Mouse (Mus musculus) myocyte (in vitro differentiated cells): ENCODE results near the gene Ubr7.

Experiments
- CEBPB ChIP-seq: IDR thresholded peaks from 2 replicates; pipeline ENCODE4 v1.6.1; 2011; ENCODE audit warnings: mild to moderate bottlenecking, moderate library complexity; ENCODE audit not compliant: poor library complexity, insufficient read depth, severe bottlenecking
- E2F4 ChIP-seq: IDR thresholded peaks from one replicate; pipeline ENCODE4 v1.6.1; 2011; ENCODE audit warnings: mild to moderate bottlenecking, control low read depth, moderate library complexity; ENCODE audit not compliant: insufficient read depth
- MAX ChIP-seq: IDR thresholded peaks from one replicate; pipeline ENCODE4 v1.6.1; 2011; ENCODE audit warnings: low read depth, mild to moderate bottlenecking, control low read depth
- MYOD1 ChIP-seq, 3 experiments: IDR thresholded peaks; one replicate each; pipeline ENCODE4 v1.6.1; 2011; ENCODE audit warnings: control low read depth in 2 of 3, low read depth in 2 of 3, mild to moderate bottlenecking in 2 of 3, moderate library complexity in 1 of 3; ENCODE audit not compliant: insufficient read length in 2 of 3, control insufficient read depth in 1 of 3
- MYOG ChIP-seq, 3 experiments: IDR thresholded peaks; one replicate each; pipeline ENCODE4 v1.6.1; 2011; ENCODE audit warnings: control low read depth in 2 of 3, low read depth in 2 of 3, mild to moderate bottlenecking in 2 of 3; ENCODE audit not compliant: insufficient read length in 2 of 3, control insufficient read depth in 1 of 3, insufficient read depth in 1 of 3
- POLR2A ChIP-seq: IDR thresholded peaks from one replicate; pipeline ENCODE4 v1.6.1; 2011; ENCODE audit warnings: low read depth, mild to moderate bottlenecking, control low read depth, moderate library complexity; ENCODE audit not compliant: insufficient read length
- POLR2AphosphoS2 ChIP-seq: IDR thresholded peaks from one replicate; pipeline ENCODE4 v1.6.1; 2011; ENCODE audit warnings: low read depth, control low read depth; ENCODE audit not compliant: insufficient read length
- REST ChIP-seq: IDR thresholded peaks from one replicate; pipeline ENCODE4 v1.6.1; 2011; ENCODE audit warnings: mild to moderate bottlenecking, control low read depth, moderate library complexity; ENCODE audit not compliant: insufficient read depth, insufficient read length
- SRF ChIP-seq: IDR thresholded peaks from one replicate; pipeline ENCODE4 v1.6.1; 2011; ENCODE audit warnings: low read depth; ENCODE audit not compliant: control insufficient read depth, insufficient read length
- TCF12 ChIP-seq: IDR thresholded peaks from one replicate; pipeline ENCODE4 v1.6.1; 2011; ENCODE audit warnings: mild to moderate bottlenecking, control low read depth; ENCODE audit not compliant: poor library complexity, insufficient read depth, severe bottlenecking
- TCF3 ChIP-seq: IDR thresholded peaks from one replicate; pipeline ENCODE4 v1.6.1; 2011; ENCODE audit warnings: low read depth, control low read depth; ENCODE audit not compliant: insufficient read length
- USF1 ChIP-seq: IDR thresholded peaks from one replicate; pipeline ENCODE4 v1.6.1; 2011; ENCODE audit warnings: low read depth, mild to moderate bottlenecking, control low read depth, moderate library complexity

DNA sequence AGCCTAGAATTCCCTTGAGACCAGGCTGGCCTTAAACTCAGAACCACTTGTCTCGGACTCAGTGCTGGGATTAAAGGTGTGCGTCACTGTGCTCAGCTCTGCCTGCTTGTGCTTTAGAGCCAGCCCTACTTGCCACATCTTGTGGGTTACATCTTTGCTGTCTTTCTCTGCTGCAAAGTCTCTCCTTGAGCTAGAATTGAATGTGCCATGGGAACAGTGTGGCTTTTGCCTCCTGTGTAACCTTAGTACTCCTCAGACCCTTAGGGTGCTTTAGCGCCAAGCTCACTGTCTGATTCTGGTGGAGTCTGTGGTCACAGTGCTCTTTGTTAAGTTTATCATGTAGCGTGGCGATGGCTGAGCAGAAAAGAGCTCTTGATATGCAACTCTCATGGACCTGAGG is 14.9 kb downstream of the Ubr7 start:
- no peak for TF ChIP-seq MAX
- no peak for TF ChIP-seq TCF12
- no peak for TF ChIP-seq USF1
- no peak for TF ChIP-seq POLR2A
- TF ChIP-seq POLR2AphosphoS2: no peak
- TF ChIP-seq SRF: no peak
- TF ChIP-seq E2F4: no peak
- no peak for TF ChIP-seq CEBPB
- no peak for TF ChIP-seq MYOD1 (IDR thresholded peaks at IDR 0.05; ENCODE audit: control insufficient read depth in 1 of 3, insufficient read length in 2 of 3, low read depth in 2 of 3)
- TF ChIP-seq REST: no peak
- no peak for TF ChIP-seq MYOG (IDR thresholded peaks at IDR 0.05; ENCODE audit: control insufficient read depth in 1 of 3, insufficient read depth in 1 of 3, insufficient read length in 2 of 3, low read depth in 2 of 3)
- TF ChIP-seq TCF3: no peak
